Mouse (Mus musculus) MEL-GATA-1-ER (cell line): ENCODE results near the gene Tmem176a.
A peak's percentile ranks its signal among the peaks of the same experiment; 100 is the strongest.
"Not testable (repeated sequence)": the region's sequence is repeated elsewhere in the genome, so short reads cannot be mapped to it uniquely, and the experiment has no call there.

ENCODE experiments used
- DNase-seq: peaks from one replicate; pipeline ENCODE4 v3.0.0-alpha.2; 2012; ENCODE audit warnings: low read depth; ENCODE audit errors: extremely low read depth

Gene Tmem176a

GRCm38 (mm10) chr6:48842111-48842842, 1.6 kb downstream of the Tmem176a start:
- DNase-seq: no peak

GRCm38 (mm10) chr6:48845086-48845485, 4.4 kb downstream of the Tmem176a start:
- no peak for DNase-seq

DNA sequence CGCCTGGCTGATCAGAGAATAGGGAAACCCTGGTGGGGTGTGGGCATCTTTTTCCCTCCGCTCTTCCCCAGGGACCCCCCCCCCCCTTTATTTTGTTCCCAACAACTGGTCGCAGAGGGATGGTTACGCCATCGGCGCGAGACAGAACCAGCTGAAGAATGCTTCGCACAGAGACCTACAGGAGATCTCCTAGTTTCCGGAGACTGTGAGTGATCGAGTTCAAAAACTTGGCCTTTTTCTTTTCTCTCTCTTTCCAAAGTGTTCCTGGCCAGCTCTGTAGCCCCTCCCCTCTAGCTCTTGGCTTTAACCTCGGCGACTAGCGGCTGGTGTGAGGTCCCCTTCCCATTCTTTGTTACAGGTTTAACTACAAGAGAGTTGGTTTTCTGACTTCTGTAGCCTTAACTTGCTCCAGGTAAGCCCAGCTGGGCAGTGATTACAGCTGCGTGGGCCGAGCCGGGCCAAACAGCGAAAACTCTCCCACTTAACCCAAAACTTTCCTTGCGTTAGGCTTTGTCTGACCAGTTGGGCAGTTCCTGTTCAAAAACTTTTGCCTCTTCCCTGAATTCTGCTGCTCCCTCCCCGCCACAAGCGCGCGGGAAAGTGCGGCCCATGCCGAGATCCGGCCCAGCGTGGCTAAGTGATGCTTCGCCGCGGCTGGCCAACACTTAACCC, 11.2 kb downstream of the Tmem176a start:
- DNase-seq: no peak

- DNase-seq: no peak
Observed at GRCm38 (mm10) chr6:48854155-48854554, 13.4 kb downstream of the Tmem176a start.

- DNase-seq: no peak
Observed at GRCm38 (mm10) chr6:48857613-48858302, 17.0 kb downstream of the Tmem176a start.

GRCm38 (mm10) chr6:48860130-48860815, 19.6 kb downstream of the Tmem176a start:
- peak; percentile 77 for DNase-seq

DNA sequence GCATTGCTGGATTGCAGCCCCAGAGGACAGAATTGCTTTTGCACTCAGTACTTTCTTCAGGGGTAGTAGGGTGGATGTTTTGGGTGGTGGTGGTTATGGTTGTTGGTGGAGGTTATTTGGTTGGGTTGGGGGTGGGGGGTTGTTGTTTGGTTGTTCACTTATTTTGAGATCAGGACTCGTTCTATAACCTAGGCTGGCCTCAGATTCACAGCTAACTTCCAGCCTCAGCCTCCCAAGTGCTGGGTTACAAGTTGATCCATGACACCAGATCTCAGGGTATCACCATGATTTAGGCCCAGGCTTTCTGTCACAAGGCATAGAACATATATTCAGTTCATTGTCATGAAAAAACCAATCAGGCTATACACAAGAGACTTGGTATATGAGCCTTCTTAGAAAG, 20.1 kb downstream of the Tmem176a start:
- DNase-seq: no peak

DNA sequence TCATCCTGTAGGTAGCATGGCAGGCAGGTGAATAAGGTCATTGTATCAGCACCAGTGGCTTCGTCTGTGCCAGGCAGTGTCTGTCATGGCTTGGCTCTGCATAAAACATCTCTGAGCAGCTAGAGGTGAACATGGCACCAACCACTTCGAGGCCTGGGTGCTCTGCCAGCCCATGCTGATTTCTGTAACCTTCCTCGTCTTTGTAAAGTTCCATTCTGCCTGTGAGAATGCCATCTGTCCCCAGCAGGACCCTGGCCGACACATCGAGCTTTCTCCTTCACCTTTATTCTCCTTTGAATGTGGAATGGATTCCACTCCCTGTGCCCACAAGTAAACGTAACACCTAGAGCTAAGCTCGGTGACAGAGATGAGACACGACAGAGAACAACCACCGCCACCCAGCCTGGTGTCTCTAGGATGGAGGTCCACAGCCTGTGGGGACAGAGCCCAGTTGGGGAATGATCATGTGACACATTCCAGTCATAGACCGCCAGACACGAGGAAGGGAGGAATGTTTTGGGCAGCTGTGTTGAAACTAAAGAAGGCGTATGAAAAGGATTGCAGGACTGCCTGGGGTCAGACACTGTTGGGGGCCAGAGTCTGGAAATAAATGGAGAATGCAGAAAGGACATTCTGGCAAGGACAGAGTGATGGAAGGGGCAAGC, 21.0 kb downstream of the Tmem176a start:
- no peak for DNase-seq

- no peak for DNase-seq
Observed at GRCm38 (mm10) chr6:48862816-48863215, 22.1 kb downstream of the Tmem176a start.

DNA sequence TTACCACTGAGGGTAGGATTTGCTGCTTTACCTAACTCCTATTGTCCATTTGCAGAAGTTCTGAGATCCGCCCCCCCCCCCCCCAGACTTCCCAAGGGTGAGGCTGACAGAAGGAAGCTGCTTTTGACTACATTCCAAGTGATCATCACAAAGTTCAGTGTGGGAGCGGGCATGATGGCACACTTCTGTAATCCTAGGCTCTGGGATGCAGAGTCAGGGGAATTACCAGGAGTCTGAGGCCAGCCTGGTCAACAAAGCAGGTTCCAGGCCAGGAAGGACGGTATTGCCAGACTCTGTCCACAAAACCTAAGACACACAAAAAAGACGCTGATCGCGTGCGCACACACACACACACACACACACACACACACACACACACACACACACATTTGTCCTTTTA, 22.8 kb downstream of the Tmem176a start:
- DNase-seq: no peak

DNA sequence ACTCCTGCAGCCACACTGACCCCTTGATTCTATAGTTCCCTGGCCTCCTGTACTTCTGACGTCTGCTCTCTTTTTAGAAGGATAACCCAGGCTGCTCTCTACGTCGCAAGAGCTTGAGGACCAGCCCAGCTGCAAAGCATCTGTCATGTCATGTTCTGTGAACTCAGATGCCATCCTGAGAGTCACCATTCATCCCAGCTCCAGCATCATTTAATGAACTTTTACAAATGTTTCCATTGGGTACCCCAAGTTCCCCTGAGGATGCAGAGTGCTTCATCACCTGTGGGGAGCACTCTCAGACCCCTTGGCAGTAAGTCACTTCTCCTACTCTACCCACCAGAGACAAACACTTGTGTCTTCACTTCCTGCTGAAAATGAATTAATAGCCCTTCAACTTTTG, 23.5 kb downstream of the Tmem176a start:
- DNase-seq: no peak

DNA sequence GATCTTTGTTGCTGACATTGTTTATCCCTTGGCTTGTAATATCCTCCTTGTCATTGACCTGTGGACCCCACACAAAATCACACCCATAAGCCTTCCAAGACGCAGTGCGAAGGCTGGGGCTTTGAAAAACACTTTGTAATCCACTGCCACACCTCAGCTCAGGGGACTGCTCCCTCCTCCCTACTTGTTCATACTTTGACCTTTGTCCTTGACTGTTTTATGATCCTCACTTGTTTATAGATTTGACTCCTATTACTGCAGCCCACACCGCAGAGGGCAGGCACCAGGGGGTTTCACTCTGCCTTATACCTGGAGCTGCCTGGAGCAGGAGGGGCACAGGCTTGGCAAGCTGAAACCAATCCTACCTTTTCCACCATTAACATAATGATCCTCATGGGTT, 24.0 kb downstream of the Tmem176a start:
- no peak for DNase-seq

DNA sequence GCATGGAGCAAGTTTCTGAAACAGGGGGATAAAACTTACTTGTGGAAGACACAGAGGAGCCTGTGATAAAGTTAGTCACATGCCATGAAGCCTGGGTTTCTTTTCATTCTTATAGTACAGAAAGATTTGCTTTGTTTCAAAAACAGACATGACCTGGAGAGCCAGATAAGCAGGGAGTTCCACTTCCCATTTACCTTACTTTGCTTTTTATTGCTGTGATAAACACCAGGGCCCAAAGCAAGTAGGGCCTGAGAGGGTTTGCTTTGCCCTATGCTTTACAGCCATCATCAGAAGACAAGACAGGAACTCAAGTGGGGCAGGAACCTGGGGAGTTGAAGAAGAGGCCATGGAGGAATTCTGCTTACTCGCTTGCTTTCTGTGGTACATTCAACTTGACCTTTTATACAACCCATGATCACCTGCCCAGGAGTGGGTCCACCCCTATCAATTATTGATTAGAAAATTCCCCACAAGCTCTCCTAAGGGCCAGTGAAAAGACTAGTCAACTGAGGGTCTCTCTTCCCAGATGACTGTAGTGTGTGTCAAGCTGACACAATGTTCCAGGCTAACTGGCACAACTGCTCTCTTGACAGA, 24.5 kb downstream of the Tmem176a start:
- DNase-seq: no peak

DNA sequence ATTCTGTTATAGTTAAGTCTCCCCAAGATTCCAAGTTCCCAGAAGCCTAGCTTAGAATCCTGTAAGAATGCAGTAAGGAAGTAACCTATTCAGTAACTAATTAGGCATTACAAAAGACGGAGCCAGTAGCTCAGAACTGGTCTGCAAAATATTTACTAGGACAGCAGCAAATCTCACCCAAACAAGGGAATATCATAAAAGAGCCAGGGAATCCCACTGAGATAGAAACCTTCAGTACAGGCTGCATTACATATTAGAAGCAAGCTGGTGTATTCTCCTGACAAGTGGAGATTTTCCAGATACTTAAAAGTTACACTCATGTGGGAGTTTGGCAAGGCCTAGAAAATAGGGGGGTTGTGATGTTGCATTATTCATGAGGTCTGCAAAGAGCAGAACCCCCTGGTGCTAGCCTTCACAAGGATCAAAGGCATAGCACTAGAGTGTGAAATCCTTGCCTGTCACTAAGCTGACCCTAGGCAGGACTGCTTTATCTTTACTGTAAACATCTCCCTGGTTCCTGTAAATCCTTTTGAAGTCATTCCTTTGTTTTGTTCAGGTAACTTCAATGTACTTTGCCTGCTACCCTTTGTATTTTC, 25.7 kb downstream of the Tmem176a start:
- not testable (repeated sequence) for DNase-seq

GRCm38 (mm10) chr6:48867158-48867557, 26.4 kb downstream of the Tmem176a start:
- DNase-seq: no peak

- no peak for DNase-seq
Observed at GRCm38 (mm10) chr6:48869774-48870173, 29.1 kb downstream of the Tmem176a start.

GRCm38 (mm10) chr6:48872596-48872995, 31.9 kb downstream of the Tmem176a start, which contains the start of gene Aoc1:
Gene Aoc1 (plus strand): TSS chr6:48872896.
- DNase-seq: no peak

DNA sequence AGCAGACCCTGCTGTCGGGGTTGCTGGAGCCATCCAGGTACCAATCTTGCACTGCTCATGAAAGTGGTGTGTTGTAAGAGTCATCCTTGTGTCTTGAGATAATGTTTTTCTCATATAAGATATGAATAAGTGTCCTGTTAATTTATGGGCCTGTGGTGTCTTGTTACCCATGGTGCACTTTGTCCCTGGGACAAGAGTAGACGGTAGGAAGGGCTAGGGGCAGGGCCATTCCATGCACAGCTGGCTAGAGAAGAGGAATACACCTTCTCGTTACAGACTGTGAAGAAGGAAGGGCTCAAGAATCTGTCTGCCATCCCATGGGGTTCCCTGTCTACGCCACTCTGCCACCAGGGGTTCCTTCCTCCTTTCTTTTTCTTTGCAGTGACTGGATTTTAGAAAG, 33.9 kb downstream of the Tmem176a start:
- DNase-seq: no peak

DNA sequence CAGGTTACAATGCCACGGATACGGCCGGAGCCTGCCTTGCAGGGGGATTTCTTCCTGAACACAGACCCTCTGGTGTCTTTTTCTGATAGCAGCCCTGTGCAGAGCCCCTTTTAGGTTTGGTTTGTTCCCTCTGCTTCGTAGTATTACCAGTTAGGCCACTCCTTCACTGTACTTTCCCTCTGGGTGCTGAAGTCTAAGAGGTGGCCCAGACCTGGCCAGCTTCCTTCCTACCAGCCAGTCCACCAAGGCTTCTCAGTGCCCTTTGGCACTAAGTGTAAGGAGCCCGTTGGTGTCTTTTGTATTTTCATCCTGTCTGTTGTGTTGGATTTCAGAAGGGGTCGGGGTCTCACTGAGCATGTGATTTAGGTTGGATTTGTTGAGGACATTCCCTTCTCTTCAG, 34.8 kb downstream of the Tmem176a start:
- DNase-seq: no peak

GRCm38 (mm10) chr6:48876510-48877135, 35.9 kb downstream of the Tmem176a start:
- DNase-seq: no peak
